Mouse (Mus musculus) cortical plate, adult 2 months (tissue): ENCODE data around the gene Rprml.

Experiments
- CTCF ChIP-seq: fragments of 200-500 bp; IDR thresholded peaks from 2 replicates; pipeline ENCODE4 v1.5.1; 2011; ENCODE audit warnings: mild to moderate bottlenecking, control low read depth, low read length; ENCODE audit not compliant: insufficient read depth; ENCODE audit errors: extremely low read depth
- POLR2A ChIP-seq: fragments of 200-500 bp; IDR thresholded peaks from 2 replicates; pipeline ENCODE4 v1.6.1; 2011; ENCODE audit warnings: mild to moderate bottlenecking, low read length, control low read depth; ENCODE audit not compliant: insufficient read depth; ENCODE audit errors: extremely low read depth

GRCm38 (mm10) chr11:103635481-103635880 lies 13.9 kb upstream of the Rprml start:
- TF ChIP-seq CTCF, result no peak
- no peak for TF ChIP-seq POLR2A
